ENCODE assay signal across 8 mouse cellular contexts in the genomic region with DNA sequence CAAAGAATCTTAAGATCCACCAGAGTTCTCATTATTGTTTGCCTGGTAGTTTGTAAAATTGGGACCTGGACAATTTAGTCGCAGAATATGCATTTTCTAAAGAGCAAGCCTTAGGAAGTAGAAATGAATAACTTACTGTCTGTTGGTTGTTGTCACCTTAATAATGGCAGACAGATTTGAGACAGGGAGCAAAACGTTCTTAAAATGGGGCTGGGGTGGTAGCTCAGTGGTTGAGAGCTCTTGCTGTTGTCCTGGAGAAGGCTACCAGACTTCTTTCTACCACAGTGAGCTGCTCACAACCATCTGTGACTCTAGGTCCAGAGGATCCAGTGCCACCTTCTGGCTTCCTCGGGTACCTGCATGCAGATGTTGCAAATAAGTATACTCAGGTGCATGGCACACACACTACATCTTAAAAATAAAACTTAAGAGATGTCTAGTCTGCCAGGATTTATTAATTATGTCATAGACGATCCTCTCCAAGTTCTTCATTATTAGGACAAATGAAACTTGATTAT. TPM values are rescaled to one million over a fixed set of nuclear protein-coding genes. Genes with fewer than 3 reads are reported as not detected.
DNase-seq lines count a peak whose midpoint lies in the region; ATAC-seq lines count a peak whose summit lies in the region.

No protein-coding gene starts in this region.

- DNase-seq in 416B (ENCODE audit: low read depth), result peak; percentile 87
- peak; percentile 49 for DNase-seq in Muller cell, postnatal 12 days (ENCODE audit: inconsistent ontology term)
- DNase-seq in liver, embryonic 13.5 days, result peak; percentile 50
- peak; percentile 32 to 41 for DNase-seq in natural killer cell, adult 2 months (ENCODE audit: low spot score in 2 of 2)
- DNase-seq in yolk sac, embryonic 10.5 days (ENCODE audit: low spot score), result peak; percentile 12
- DNase-seq in left cerebral cortex, adult 8-10 months (ENCODE audit: low spot score in 2 of 2), result no peak

- no peaks in the 10 kb centered on the region for H3K27me3 ChIP-seq in embryonic facial prominence, embryonic 13.5 days
- no peaks in the 10 kb centered on the region for H3K27me3 ChIP-seq in hindbrain, embryonic 15.5 days
- no peaks in the 10 kb centered on the region for H3K27me3 ChIP-seq in liver, embryonic 13.5 days

- 71% methylated on average over 4 of the region's 4 CpGs for WGBS in embryonic facial prominence, embryonic 13.5 days
- WGBS in hindbrain, embryonic 15.5 days, result 67% methylated on average over 4 of the region's 4 CpGs
- WGBS in liver, embryonic 13.5 days (ENCODE audit: insufficient replicate concordance), result 42% methylated on average over 4 of the region's 4 CpGs

- no peaks in the 10 kb centered on the region for H3K9me3 ChIP-seq in embryonic facial prominence, embryonic 13.5 days
- no peaks in the 10 kb centered on the region for H3K9me3 ChIP-seq in hindbrain, embryonic 15.5 days
- H3K9me3 ChIP-seq in liver, embryonic 13.5 days (replicated peaks), result no peaks in the 10 kb centered on the region

- no peak for ATAC-seq in embryonic facial prominence, embryonic 13.5 days (ENCODE audit: insufficient number of reproducible peaks, insufficient read depth, low FRiP score, low TSS enrichment, low read depth)
- ATAC-seq in hindbrain, embryonic 15.5 days (ENCODE audit: low FRiP score, low read depth), result no peak
- ATAC-seq in liver, embryonic 13.5 days (ENCODE audit: low read depth), result no peak

- H3K4me3 ChIP-seq in embryonic facial prominence, embryonic 13.5 days, result peak overlapping the region; percentile 83
- H3K4me3 ChIP-seq in hindbrain, embryonic 15.5 days, result peak overlapping the region; percentile 80
- peak overlapping the region; percentile 77 for H3K4me3 ChIP-seq in liver, embryonic 13.5 days (replicated peaks)

- peak overlapping the region; percentile 95; the same call in 1 of the 2 replicates for H3K9ac ChIP-seq in embryonic facial prominence, embryonic 13.5 days
- peak overlapping the region; percentile 84; the same call in 1 of the 2 replicates for H3K9ac ChIP-seq in hindbrain, embryonic 15.5 days
- H3K9ac ChIP-seq in liver, embryonic 13.5 days, result peak overlapping the region; percentile 88

- H3K4me1 ChIP-seq in embryonic facial prominence, embryonic 13.5 days, result peaks cover 11% of the 10 kb centered on the region; the same call in 1 of the 2 replicates
- peaks cover 25% of the 10 kb centered on the region for H3K4me1 ChIP-seq in hindbrain, embryonic 15.5 days (replicated peaks)
- H3K4me1 ChIP-seq in liver, embryonic 13.5 days (replicated peaks), result peaks cover 14% of the 10 kb centered on the region

- H3K36me3 ChIP-seq in embryonic facial prominence, embryonic 13.5 days, result peaks cover 35% of the 10 kb centered on the region
- peaks cover 29% of the 10 kb centered on the region for H3K36me3 ChIP-seq in hindbrain, embryonic 15.5 days
- peaks cover 31% of the 10 kb centered on the region for H3K36me3 ChIP-seq in liver, embryonic 13.5 days

- H3K4me2 ChIP-seq in embryonic facial prominence, embryonic 13.5 days, result peak overlapping the region; percentile 75
- H3K4me2 ChIP-seq in hindbrain, embryonic 15.5 days, result peak overlapping the region; percentile 59
- H3K4me2 ChIP-seq in liver, embryonic 13.5 days, result peak overlapping the region; percentile 73

- no peak overlapping the region for H3K27ac ChIP-seq in embryonic facial prominence, embryonic 13.5 days
- no peak overlapping the region for H3K27ac ChIP-seq in hindbrain, embryonic 15.5 days (replicated peaks)
- peak overlapping the region; percentile 86 for H3K27ac ChIP-seq in liver, embryonic 13.5 days

RNA-seq across cellular contexts. Expression of gene Alg10b, which starts 1.0 kb away (rescaled TPM):
- polyA plus RNA-seq in embryonic facial prominence, embryonic 13.5 days (2015; fragmentation: Nextera tagmentation; extraction: Ambion mirVana), result 32.9 and 36.2 TPM in 2 replicates
- 41.8 and 42.6 TPM in 2 replicates for polyA plus RNA-seq in hindbrain, embryonic 15.5 days (2015; fragmentation: Nextera tagmentation; extraction: Ambion mirVana)
- 7.8 and 9.6 TPM in 2 replicates for polyA plus RNA-seq in liver, embryonic 13.5 days (2015; fragmentation: Nextera tagmentation; extraction: Ambion mirVana)
- total RNA-seq in left cerebral cortex, adult 8-10 months (2022), result 10 to 100 TPM; 23.4 to 27.8 (median 25.4) TPM

Comparison
In these comparisons a context has a peak if more than half of its experiments do, and no peak if none do; other contexts are left out.
1. DNase-seq: peak in 416B (single experiment), Muller cell, postnatal 12 days (single experiment), liver, embryonic 13.5 days (single experiment), natural killer cell, adult 2 months (2 of 2) and yolk sac, embryonic 10.5 days (single experiment); none in left cerebral cortex, adult 8-10 months (0 of 2).
2. Peak in every context shown above with its lines, with median percentiles within 50 percentile points of each other: H3K4me2 ChIP-seq, H3K4me3 ChIP-seq and H3K9ac ChIP-seq.